Mouse (Mus musculus) frontal cortex, postnatal 36 days (tissue): ENCODE data around the gene Gnb1l.

ENCODE experiments used
- DNase-seq, 2 experiments: peaks; one replicate each; pipeline ENCODE4 v3.0.0; 2022; ENCODE audit warnings: low spot score in 2 of 2

Gene Gnb1l

DNA sequence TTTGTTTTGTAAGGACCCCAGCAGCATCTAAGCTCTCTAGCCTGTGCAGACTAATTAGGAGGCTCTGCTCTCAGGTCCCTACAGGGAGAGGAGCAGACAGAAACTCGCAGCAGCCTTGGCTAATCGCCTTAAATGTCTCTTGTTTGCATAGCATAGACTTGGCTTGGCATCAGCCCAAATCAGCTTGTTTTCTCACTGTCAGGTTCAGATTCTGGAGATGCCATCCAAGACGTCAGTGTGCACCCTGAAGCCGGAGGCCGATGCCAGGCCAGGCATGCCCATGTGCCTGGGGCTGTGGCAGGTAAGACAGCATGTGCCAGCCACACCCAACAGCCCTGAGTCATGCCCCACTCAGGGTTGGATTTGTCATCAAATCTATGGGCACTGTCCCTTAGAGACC is 49.4 kb downstream of the Gnb1l start:
- peak in 1 of 2 experiments; percentile 2 for DNase-seq

DNA sequence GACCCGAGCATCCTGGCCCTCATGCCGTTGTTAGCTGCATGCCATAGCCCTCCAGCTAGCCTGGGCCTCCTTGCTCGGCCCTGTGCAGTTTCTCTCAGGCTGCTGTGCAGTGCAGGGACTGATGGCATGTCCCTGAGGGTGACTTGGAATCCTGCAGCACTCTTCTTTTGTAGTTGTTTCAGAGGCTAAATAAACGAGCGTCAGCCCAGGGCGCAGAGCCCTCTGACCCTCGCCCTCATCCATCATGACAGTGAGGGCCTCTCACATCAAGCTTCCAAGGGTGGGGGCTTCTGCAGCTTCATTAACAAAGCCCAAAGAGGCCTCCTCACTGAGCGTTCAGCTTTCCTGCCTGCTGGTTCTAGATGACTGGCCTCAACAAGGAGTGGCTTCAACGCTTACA is 53.1 kb downstream of the Gnb1l start:
- DNase-seq = no peak

DNA sequence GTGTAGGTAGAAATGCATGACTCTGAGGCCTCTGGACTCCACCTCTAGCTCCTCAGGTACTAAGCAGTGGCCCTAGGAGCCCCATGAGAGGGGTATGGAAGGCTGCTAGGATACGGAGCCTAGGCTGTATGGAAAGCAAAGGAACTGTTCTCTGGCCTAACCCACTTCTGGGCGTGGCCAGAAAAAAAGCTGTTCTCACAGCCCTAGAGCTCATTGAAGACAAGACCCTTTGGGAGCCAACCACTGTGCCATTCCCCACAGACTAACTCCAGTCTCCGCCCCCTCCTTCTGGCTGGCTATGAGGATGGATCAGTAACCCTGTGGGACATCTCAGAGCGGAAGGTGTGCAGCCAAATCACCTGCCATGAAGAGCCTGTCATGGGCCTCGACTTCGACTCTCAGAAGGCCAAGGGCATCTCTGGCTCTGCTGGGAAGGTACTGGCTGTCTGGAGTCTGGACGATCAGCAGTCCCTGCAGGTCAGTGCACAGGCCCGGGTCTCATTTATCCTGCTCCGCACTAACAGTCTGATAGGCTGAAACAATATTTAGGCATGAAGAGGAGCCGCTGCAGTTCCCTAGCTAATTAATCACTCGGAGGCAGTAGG is 53.7 kb downstream of the Gnb1l start:
- no peak for DNase-seq

DNA sequence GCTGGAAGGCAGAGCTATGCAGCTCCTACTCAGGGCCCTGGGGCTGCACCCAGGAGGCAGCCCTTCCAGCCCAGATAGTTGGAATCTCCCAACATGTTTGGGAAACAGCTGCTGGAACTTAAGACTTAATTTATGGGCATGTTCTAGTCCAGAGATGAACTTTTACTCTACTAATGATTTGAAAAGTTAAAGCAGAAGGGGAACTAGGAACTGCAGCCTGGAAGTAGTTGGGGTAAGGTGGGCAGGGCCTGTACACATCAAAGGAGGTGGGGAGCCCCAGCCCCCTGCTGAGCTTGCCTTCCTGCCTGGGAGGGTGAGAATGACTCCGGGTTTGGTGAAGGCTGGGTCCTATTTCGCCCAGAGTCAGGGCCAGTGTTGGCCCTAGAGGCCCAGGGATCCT is 56.2 kb downstream of the Gnb1l start:
- no peak for DNase-seq

DNA sequence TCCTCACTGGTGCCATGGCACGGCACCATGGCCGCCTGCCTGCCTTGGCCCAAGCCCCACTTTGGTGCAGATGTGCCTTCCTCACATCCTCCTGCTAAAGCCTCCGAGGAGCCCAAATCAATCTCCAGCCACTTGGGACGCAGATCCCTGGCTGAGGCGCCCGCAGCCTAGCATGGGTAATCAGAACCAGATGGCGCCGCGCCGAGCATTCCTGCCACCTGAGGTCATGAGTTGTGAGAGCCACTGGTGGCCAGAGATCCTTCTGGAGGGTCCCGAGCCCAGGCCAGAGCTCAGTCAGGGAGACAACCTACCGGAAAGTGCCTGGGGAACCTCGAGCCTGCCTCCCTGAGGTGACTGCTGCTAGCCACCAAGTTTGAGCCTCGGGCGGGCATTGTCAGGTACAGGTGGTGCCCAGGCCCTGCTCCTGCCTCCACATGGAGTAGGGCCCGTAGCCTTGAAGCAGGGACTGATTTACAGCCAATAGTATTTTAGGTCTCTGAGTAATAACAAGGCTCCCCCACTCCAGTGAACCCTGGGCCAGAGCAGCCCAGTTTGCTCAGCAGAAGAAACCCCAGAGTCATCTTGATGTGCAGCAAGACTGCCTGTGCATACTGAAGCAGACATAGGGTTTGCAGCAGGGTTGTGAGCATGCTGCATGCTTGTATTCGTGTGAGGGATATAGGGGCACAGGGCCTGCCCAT is 56.9 kb downstream of the Gnb1l start:
- no peak for DNase-seq

DNA sequence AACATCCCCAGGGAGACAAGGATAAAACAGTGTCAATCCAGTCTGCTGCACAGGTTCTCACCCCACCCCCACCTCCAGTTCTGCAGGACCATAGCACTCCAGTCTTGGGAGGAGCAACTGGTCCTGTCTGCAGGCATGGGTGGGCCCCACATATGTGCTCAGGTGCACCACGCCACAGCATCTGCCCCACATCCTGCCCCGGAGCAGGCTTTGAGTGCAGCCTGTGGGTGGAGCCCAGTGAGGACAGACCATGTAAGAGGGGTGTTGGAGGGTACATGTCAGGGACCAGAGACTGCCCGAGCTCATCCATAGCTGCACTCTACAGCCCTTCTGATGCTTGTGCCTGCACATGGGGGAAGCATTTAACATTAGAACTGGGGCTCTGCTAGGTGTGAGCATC is 57.9 kb downstream of the Gnb1l start:
- DNase-seq = no peak

DNA sequence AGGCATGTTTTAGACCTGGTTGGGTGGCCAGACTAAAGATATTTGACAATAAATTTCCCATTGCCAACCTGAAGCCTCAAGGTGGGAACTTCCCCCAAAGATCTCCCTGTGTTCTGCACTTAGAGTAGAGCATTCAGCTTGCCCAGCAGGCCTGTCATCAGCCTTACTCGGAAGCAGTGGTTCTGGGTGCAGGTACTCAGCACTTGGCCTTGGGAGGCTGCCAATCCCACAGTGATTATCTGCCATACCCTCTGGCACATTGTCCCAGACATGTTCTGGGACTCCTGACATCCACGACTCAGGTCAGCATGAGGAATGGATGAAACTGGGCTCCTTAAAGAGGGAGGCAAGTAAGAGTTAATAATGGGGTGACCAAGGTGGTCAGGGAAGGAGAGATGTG is 66.0 kb downstream of the Gnb1l start:
- no peak for DNase-seq

DNA sequence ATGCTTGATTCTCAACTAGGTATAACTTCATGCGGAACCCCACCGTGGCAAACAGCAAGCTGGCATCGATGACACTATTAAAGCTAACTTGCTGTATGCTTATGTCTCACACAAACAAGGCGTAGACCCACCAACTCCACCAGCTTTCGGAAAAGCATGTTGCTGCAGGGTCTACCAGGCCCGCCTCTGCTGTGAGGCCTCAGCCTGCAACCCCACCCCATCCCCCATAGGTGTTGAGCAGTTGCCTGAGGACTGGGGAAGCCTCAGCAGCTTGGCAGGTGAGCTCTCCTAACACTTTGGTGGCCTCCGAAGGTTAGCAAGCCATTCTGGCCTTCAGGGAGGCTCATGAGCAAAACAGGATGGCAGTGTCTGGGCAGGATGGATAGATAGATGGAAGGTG is 70.1 kb downstream of the Gnb1l start:
- DNase-seq = no peak

DNA sequence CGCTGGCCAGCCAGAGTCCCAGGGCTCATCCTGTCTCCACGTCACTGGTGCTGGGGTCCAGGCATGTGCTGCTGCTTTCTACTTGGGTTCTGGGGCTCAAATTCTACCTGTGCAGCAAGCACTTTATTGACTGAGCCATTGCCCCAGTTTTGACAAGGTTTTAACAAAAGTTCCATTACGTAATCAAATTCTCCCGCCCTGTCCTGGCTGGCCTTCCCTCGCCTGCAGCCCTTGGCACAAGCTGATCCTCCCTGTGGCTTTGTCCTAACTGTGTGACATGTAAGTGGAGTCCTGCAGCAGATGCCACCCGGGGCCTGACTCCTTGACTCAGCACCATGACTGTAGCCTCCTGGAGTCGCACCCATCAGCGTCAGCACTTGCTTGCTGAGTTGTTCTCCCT is 75.7 kb downstream of the Gnb1l start:
- no peak for DNase-seq

DNA sequence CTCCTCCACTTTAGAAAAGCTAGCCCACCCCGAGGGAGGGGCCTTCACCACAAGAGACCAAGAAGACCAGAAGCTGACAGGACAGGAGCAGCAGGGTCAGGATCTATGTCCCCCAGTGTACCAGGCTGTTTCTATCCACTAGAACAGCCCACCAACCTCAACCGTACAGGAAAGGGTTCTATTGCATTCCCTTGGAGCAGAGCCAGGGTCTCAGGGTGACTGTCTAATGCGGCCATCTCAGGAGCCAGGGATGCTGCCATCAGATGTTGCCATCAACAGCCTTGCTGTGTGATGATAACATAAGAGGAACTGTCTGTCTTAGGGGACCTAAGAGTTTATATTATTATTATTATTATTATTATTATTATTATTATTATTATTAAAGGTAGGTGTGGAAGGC is 78.6 kb downstream of the Gnb1l start:
- no peak for DNase-seq

DNA sequence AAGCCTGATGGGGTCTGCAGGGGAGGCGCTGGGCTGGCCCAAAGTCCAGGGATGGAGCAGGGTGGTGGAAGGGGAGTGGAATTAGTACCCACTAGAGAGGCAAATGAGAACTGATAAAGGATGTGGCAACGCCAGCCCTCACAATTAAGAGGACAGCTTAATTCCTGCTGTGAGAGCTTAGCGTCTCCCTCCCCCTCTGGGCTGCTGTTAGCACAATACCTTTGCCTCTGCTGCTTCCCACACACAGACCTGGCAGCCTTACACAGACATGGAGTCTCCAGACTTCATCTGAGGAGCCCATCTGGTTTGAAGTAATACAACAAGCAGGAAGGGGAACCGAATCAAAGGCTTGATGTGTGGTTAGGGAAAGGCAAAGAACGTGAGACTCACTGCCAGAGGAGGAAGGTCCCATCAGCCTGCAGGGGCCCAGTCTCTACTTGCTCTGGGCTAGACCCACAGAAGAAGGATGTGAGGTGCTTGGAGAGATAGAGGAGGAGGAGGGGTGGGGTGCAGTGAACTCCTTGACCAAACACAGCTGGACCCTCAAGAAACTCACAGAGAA is 79.2 kb downstream of the Gnb1l start:
- no peak for DNase-seq

DNA sequence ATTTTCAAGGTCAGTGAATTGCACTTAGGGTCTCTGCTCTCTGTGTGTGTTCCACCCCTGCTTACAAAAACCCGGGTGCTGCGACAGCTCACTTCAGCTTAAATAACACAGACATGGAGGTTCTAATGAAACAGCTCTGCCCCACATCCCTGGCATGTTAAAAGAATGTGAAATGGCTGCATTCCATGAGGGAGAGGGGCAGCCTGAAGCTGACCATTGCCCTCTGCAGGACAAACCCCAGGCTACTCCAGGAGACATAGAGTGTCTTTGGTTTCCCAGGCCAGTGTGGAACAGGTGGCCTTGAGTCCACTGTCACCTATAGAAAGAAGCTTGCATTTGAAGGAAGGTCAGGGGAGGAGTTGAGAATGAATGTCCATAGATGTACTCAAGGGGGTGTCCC is 81.9 kb downstream of the Gnb1l start:
- no peak for DNase-seq

DNA sequence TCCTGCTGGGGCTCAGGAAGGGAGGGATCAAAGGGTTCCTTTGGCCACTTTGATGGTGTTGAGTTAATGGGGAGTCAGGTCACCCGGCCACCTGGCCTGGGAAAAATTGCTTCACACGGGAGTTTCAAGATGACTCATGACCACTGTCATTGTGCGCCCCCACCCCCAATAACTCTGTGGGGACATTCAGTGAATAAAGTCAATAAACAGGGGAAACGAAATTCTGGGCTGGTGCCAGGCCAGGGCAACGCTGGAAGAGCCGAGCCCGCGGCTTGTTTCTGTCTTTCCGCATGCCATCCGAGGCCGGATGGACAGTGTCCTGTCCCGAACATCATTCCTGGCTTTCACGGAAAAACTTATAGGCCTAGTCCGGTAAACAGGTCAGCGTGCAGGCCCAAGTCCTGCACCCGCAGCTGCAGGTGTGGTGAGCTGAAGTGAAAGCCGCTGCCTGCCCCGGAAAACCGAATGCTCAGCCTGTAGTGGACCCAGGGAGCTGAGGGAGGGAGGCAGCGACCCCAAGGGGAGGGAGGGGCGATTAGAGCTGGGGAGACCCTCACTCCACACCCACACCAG is 82.6 kb downstream of the Gnb1l start:
- DNase-seq = no peak

DNA sequence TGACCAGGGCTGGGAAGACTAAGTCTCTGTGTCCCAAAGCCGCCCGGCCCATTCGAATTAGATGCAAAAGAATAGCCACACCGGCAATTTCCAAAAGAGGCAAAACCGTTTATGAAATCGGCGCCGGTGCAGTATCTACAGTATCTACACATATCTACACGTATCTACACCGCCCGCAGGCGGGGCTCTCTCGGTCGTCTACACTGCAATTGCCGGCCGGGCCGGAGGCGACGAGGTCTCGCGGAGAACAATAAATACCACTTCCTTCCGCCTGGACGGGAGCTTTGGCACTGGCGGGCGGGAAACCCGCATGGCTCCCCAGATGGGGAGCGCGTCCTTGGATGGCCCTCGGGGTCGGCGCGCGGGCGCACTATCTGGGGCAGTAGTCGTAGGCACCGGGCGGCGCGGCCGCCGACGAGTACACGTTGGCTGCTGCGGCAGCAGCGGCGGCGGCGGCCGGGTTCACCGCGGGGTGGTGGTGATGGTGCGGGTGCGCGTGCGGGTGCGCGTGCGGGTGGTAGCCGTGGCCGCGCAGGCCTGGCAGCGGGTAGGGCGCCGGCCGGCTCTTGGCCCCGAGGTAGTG is 83.2 kb downstream of the Gnb1l start:
- peak in 1 of 2 experiments; percentile 7 for DNase-seq

DNA sequence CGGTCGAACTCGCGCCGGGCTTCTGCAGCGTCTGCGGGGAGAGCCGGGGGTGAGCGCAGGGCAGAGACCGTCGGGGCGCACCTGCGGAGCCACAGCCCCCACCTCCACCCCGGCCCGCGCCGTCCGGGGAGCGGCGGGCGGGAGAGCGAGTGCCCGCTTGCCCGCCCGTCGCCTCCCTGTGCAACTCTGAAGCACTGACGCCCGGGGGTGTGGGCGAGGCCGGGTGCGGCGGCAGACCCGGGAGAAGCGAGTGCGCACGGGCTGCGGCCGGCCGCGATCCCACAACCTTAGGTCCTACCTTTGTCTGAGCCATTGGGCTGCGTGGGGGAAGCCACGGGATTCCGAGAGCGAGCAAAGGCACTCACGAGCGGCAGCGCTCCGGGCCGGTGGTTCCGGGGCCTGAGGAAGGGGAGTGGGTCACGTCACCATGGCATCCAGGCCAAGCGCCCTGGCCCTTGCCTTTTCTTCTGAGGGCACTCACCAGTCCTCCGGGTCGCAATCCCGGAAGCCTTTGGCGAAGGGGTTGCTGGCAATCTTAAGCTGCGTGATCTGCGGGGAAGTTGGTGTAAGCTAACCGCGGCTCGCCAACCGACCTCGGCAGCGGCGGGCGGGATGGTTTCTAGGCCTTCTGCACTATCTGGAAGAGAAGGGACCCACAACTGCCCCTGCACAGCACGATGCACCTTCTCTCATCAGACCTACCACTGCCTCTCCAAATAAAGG is 84.1 kb downstream of the Gnb1l start:
- no peak for DNase-seq

DNA sequence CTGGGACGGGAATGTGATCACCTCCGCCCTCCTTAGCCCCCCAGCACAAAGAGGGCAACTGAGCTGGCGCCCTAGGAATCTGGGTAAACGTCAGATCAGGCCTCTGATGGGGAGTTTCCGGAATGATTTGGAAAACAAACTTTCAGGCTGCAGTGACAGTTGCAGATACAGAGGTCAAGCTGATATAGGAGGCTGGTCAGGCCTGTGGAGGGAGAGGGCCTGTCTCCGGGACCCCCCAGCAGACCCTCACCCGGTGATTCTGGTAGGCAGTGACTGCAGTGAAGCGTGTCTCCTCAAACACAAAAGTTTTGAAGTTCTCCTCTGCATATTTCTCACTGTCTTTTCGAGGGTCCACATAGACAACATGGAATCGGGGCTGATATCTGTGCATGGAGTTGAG is 84.7 kb downstream of the Gnb1l start:
- DNase-seq = no peak

DNA sequence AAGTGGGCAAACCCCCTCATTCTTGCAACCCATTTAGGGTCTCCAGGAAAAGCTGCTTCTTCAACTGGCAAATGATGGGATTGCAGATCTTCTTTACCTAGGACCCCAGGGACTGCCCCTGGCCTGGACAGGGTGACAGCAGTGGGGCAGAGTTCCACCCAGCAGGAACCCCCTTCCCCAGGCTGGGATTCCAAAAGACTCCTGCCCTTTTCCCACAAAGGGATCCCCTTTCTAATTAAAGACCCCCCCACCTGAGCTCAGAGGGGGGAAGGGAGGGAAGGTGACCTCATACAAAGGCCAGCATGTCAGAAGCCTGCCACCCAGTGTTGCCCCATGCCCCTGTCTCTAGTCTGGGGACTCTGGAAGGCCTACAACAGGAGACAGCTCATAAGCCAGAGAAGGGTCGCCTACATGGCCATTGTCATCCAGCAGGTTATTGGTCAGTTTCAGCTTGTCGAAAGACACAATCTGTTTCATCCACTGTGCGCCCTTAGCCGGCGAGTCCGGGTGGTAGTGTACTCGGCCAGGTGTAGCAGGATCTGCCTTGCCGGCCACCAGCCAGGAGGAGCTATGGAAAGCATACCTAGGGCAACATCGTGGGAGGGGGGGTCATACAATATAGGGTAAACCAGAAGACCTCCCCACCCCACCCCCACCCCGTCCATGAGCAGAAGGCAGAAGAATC is 85.3 kb downstream of the Gnb1l start:
- no peak for DNase-seq

DNA sequence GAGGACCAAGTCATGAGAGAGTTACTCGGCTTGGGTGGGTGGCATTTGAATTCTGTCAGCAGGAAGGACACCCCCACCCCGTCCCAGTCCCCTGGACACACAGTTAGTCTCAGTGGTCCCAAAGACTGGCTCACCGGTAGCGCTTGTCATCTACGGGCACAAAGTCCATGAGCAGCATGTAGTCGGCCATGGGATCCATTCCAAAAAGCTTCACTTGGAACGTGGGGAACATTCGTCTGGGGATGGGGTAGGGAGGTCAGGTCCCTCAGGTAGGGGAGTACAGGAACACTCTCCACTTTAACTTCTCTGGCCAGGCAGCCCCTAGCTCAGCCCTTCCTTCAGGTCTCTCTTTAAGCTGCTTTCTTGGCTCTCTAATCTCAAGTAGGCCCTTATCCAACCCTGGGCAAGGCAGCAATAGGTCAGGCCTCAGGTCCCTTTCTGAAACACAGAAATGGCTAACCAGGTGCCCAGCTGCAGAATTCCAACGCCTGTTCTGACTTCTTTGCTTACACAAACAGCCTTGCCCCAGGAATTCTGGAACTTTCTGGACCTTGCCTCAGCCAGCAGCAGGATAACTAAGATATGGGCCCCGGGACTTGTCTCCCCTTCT is 86.5 kb downstream of the Gnb1l start:
- DNase-seq = no peak

DNA sequence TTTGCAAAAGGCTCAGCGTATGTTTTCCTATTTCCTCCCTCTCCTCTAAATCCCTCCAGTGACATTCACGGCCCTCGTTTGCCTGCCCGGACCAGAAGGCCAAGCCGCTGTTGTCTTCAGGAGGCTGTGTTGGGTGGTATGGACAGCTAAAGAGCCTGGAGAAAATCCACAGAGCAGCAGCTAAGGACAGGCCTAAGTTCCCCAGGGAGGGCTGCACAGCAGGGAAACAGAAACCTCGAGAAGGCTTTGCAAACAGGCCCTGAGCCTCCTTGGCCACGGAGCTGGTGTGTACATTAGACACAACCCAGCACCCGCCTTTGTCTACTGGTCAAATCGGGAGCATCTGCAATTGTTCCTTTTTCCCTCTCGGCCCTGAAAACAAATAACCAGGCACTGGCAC is 87.2 kb downstream of the Gnb1l start:
- no peak for DNase-seq

DNA sequence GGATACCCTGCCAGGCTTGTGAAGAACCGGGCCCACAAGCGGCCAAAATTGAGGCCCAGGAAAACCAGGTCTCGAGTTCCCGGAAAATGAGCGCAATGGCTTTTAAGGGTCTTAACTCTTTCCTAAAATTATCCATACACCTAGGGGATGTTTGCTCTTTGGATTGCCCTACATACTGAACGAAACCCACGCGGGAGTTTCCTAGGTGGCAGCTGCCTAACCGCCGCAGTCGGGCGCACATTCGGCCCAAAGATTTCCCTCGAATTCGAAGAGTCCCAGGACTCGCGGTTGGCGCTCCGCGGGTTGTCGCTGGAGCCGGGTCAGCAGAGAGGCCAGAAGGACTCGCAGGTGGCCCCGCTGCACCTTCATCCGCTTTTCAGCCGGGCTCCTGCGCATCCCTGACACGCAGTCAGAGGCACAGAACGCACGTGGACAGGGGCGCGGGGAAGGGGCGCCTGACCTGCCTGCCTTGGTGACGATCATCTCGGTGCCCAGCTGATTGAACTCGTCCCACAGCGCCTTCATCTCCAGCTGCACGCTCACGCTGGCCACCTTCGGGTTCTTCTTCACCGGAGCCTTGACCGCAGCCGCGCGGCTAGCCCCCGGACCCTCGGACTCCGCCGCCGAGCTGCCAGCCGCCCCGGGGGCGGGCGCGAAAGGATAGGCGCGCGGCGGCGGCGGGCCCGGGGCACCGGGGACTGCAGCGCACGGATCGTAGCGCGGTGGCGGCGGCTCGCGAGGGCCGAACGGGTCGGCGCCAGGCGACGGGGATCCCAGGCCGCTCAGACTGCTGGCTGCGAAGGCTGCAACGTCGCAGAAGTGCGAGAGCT is 87.8 kb downstream of the Gnb1l start:
- DNase-seq = no peak
